Mouse (Mus musculus) regulatory T cell (primary cell): ENCODE results near the gene Sdc4.

ENCODE experiments used
- in situ Hi-C: fragments of 300-600 bp; cut with MboI, MseI; formaldehyde crosslinking; loops from one replicate; pipeline ENCODE4 v1.15.1; 2025; ENCODE audit warnings: high pct_unique_total_duplicates

Sdc4 gene

DNA sequence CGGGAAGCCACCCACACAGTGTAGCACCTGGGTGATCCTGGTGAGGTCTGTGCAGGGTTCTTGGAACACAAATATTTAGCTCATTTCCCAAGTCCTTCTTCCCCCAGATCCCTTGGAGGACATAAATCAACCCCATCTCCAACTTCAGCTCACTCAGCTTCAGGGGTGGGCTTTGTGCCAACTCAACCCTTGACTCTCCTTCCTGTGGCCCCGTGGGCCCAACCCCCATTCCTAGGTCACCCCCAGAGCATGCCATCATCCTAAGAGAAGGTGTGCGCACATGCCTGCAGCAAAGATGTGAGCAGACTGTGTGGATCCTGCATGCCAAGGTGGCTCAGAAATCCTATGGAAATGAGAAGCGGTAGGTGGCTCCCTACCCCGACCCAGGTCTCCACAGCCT, 38.2 kb downstream of the Sdc4 start:
- in situ Hi-C loops = no loop called here

DNA sequence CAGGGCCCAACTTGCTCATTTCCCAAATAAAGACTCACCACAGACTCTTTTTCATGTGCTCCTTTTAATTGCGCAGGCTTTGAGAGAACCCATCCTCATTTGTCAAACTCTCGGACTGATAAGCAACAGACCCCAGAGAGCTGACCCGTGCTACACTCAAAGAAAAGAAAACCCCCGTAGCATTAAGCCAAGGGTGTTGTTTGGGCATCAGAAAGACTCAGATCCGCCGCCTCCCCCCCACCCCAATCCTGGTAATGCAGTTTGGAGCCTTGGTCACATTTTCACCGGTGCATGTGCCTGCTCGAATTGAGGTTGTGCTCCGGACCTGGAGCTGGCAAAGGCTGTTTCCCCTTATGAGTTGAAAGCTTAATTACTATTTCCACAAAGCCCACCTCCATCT, 38.6 kb downstream of the Sdc4 start, which contains the start of gene Matn4:
Gene Matn4, minus strand, starts transcription at position 101 of the 400 bp plus-strand sequence.
- in situ Hi-C loops = no loop called here

DNA sequence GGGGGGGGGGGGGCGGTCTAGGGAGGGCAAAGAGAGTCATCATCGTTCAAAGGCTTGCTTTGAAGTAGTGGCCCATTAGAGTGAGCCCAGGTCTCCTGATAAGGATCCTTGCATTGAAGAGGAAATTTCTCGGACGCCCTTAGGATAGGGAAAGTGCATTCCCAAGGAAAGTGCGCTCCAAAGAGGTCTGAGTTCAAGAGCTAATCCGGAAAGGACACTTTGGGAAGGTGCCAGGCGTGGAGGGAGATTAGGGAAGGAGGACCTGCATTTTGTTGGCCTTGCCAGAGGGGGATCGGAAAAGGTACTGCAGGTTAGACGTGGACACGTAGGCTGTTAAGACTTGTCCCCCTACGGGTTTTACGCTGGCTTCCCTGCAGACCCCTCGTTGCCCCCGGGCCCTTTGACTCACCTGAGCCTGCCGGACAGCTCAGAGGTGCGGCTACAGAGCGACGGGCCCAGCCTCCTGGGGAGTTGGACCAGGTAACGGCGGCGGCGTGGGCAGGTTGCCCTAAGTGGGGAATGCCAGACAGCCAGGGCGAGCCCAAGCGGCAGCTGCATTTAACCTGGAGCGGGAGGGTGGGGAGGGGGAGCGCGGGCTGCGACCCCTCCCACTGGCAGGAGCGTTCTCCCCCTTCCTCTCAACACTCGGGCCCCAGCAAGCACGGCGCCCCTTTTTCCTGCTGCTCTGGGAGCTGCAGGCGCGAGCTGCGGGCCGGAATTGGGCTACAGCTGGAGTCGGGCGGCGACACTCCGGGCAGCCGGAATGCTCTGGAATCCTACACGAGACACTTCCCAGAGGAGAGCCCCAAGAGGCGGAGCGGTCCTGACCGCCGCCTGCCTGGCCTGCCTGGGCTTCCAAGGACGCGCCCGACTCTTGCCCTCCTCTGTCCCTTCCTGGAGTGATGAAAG, 39.4 kb downstream of the Sdc4 start:
- in situ Hi-C loops = no loop called here

DNA sequence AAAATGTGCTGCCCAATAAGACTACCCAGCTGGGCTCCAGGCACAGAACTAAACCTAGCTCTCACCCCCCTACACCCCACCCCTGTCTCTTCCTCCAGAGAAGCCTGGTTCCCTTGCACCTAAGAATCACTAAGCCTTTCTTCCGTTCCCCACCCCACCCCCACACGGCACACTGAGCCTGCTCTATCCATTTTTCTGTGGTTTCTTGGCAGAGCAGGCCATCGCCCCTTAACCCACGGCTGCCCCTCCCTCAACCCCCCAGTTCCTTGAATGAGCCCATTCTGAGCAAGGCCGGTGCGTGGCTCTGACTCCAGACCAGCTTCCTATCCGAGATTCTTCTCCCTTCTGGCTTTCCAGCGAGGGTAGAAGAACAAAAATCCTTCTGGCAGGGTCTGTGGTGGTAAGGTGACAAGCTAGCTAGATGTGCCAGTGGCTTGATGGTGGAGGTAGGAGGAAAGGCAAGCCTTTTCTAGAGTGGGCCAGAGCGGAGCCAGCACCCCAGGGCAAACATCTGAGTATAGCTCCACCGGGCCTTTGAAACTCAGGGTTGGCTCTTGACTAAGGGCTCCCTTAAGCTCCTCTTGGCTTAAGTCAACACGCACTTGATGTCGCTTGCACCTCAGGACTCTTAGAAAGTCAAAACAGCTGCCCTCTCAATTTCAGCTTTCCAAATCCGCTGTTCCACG, 40.1 kb downstream of the Sdc4 start:
- in situ Hi-C loops = no loop called here

DNA sequence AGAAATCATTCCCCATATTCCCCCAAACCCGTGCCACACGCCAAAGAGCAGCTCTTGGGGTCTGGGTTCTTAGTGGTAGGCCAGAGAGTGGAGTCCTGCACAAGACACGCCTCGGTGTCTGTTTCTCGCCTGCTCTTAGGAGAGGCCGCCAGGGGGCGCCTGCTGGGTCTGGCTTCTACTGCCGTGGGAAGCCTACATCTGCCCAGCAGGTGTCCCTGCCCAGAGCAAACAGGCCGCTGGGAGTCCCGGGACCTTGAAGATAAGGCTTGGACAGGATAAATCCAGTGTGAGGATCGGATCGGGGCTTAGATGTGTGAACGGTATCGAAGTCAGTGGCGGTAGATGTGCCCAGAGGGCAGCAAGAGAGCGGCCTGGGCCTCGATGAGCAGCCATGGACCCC, 40.8 kb downstream of the Sdc4 start, which contains the start of gene Rbpjl:
Gene Rbpjl, plus strand, starts transcription at position 236 of the 400 bp plus-strand sequence.
- in situ Hi-C loops = no loop called here

DNA sequence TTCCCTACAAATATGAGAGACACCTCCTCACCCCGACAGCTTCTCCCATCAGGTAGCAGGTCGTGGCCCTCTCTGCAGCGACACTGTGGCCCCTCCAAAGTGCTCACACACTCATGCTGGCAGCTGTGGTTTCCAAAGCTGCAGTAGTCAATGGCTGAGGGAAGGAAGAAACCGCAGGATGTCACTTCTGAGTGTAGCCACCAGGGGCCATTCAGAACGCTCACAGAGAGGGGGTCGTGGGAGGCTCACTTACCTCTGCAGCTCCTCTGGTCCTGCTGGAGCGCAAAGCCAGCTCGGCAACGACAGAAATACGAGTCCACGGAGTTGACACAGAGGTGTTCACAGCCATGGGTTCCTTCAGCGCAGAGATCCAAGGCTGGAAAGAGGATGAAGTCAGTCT, 46.8 kb downstream of the Sdc4 start:
- in situ Hi-C loops = no loop called here

DNA sequence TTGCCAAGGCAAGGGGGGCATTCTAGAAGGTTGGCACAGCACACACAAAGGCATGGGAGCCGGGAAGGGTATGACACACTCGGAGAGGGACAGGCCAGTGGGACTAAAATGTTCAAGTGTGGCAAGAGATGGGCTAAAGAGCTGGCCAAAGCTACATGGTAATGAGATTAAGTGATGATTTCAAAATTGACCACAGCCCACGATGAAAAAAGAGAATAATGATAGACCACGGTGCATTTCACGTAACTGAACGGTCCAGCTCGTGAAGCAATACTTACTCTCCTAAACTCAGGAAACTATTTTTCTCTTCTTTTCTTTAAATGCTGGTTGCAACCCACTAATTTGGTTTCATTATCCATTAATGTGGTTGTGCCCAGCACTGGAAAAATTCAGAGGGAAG, 47.6 kb downstream of the Sdc4 start:
- in situ Hi-C loops = no loop called here

DNA sequence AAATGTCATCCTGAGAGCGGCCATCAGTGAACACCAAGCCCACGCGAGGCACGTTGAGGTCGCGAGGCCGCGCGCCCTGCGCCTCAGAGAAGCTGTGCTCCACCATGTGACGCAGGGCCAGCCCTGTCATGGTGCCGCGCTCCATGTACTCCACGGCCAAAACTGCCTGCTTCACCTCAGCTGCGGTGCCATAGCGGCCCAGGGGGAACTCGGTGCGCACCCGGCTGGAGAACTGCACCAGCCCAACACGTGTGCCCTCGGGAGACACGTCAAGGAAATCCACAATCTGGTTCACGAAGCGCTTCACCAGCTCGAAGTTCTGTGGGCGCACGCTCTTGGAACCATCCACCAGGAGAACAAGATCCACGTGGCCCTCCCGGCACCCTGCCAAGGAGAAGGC, 50.6 kb downstream of the Sdc4 start:
- in situ Hi-C loops = no loop called here

DNA sequence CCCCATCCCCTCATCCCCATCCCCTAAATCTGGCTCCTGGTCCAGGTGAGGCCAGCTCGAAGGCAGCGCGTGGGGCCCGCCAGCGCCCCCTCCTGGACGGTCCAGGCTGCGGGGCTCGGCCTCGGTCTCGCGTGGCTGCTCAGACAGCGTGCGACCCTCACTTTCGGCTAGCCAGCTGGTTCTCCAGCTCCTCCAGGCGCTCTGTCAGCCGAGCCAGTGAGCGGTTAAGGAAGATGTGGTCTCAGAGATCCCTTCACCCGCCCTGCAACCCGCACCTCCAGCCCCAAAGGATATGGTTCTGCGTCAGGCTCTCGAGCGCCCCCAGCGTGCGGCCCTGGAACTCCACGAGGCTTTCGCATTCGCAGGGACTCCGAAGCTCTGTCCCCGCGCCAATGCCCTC, 54.2 kb downstream of the Sdc4 start:
- in situ Hi-C loops = no loop called here

DNA sequence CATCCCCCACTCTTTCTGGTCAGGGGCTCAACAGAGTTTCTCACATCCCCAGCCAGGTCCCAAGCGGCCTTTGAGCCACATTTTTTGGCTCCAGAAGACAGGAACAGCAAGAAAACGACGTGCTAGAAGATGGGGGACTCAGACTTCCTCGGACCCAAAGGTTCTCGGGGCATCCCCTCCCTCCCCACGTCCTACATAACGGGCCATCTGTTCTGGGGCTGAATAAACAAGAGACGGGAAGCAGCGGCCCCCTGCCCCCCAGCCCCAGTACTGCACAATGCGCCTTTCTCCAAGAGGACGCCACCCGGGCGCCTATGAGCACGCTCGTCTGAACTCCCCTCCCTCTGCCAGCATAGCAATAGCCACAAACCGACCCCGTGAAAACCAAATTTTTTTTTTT, 54.7 kb downstream of the Sdc4 start, which contains the start of gene Slpi:
Gene Slpi, minus strand, starts transcription at position 76 of the 400 bp plus-strand sequence.
- in situ Hi-C loops = no loop called here

DNA sequence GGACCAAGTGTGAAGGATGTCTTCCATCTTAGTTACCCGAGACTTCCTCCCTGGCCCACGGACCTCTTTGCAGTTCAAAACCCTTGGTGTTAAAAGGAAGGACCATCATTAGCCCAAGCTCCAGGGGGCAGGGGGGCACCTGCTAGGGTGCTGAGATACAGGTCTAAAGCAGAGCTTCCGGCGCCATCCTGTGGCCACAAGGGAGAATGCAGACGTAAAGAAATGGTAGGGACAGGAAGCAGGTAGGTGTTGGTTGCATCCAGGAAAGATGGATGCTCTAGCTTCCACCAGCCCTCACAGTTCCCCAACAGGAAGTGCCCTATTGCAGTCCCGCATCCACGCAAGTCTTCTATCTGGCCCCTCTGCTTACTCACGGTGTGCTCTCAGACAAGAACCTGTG, 56.7 kb downstream of the Sdc4 start:
- in situ Hi-C loops = no loop called here

DNA sequence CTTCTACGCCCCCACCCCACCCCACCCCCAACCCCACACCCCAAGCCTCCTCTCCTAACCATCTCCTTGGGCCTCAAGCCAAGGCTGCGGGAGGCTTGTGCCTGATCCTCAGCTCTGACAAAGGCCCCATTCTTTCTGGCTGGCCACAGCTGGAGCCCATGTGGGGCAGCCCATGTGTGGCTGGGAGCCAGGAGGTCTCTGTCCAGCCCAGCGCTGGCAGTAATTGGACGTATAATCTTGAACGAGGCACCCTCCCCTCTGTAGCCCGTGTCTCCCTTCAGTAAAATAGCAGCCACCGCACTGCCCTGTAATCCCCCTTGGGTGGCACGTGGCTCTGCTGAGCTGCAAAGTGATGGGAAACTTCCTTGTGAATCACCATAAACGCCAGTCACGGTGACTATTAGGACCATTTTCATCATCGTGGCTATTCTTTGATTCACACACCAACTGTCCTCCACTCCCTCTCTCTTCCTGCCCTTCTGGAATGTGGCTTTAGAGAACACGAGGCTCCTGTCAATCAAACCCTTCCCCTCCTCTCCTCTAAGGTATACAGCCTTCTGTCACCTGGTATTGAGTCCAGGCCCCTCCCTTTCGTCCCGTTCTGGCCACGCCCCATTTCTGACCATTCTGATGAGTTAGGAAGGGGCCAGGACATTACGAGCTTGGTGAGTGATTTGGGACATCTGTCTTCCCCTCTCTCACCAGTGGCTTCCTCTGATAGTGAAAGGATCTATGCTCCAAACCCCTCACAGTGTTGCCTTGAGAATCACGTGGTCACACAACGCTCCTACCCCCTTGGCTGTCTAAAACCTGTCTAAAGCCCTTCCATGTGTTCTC, 57.5 kb downstream of the Sdc4 start:
- in situ Hi-C loops = no loop called here

DNA sequence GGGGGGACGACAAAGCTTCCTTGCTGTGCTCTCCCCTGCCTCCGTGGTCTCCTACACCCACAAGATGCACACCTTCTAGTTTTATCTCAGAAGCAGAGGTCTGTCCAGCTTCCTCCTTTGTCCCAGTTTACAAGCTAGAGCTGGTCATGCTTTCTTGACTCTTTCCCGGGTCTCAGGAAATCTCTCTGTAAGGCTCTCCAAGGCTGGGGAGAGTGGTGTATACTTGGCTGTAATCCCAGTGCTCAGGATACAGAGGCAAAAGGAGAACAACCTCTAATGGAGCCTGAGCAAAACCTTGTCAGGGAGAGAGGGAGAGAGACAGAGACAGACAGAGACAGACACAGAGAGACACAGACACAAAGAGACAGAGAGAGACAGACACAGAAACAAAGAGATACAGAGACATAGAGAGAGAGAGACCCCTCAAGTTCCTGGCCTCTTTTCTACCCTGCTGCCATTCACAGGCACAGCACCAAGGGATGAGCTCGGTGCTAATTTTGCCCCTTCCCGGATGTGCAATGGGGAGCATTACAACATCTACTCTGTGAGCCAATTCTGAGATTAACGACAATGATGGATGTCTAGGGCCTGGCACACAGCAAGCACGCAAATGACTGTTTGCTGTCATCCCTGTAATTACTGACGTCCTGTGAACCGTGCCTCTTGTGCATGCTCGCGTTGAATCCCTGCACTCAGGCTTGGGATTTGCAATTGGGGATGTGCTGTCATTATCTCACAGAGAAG, 59.9 kb downstream of the Sdc4 start:
- in situ Hi-C loops = no loop called here

DNA sequence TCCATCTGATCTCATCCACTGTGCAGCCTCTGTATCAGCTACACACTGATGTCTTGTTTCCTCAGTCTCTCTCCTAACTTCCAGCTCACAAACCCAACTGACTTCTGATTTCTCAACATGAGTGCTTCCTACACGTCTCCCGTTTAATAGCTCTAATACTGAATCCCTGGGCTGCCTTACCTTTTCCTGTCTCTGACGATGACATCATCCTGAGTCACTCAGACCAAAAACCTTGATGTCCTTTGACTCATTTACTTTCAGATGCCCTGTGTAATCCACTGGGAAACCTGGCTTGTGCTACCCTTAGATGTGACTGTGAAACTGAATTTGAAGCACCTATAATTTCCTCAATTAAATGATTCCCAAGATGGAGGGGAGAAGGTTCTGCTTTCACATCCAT, 60.7 kb downstream of the Sdc4 start:
- in situ Hi-C loops = no loop called here

DNA sequence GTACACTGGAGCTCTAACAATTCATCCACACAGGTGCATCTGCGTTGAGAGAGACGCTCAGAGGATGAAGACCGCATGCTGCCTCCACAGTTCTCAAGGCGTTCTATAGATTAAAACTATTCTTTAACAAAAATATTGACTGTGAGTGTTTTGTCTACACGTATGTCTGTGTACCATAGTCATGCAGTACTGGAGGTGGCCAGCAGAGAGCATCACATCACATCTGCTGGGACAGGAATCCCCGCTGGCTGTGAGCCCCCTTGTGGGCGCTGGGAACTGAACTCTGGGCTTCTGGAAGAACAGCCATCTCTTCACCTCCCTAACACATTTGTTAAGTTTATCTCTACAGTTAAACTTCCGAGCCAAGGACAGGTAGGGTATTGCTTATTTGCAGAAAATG, 62.0 kb downstream of the Sdc4 start:
- in situ Hi-C loops = no loop called here

DNA sequence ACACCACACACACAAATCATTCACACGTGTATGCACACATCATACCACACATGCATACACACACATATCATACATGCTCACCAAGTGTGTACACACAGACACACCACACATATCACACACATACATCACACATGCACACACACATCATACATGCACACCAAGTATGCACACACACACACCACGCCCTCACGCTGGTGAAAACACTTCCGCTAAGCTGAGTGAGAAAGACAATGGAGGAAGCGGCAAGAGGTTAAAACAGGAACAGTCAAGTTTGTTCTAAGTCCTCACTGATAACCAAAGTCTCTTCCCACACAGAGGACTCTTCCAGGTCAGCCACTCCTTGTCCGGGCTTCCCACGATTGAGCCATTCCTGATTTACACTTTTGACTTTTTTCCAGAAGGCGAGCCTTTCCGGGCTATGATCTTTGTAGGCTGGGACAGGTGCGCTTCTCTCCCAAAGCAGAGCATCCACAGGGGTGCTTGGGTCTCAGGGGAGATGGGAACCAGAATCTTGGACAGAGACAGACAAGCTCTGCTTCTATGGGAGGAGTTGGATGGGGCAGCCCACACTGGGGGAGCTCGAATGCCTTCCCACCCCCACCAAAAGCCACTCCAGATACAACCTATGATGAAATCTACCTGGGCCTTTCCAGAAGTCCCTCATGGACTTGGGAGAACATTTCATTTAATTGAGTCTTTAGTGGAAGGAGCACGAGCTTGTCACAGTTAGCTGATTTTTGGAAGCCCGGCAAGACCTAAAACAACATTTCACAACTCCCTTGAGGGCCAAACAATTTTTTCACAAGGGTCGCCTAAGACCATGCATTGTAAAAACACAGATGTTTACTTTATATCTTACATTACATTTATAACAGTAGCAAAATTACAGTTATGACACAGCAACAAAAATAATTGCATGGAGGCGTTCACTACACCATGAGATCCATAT, 65.9 kb downstream of the Sdc4 start:
- in situ Hi-C loops = no loop called here
